Mouse (Mus musculus): ENCODE data around the gene Fkbp6.
A peak's percentile ranks its signal among the peaks of the same experiment; 100 is the strongest.

The Fkbp6 gene

GRCm38 (mm10) chr5:135349862-135350261 is at the start of gene Fkbp6:
Fkbp6 (minus strand) TSS chr5:135350044.
- DNase-seq (ENCODE audit: low read depth, low spot score), result no peak

- DNase-seq (ENCODE audit: low read depth, low spot score), result no peak
Measured at GRCm38 (mm10) chr5:135399382-135399781, 49.5 kb upstream of the Fkbp6 start.

GRCm38 (mm10) chr5:135395826-135396225 is 46.0 kb upstream of the Fkbp6 start:
- DNase-seq (ENCODE audit: low read depth, low spot score), result peak; percentile 84

GRCm38 (mm10) chr5:135394004-135394823 is 44.4 kb upstream of the Fkbp6 start, which contains the start of gene Pom121:
Pom121 (minus strand) TSS chr5:135394546.
- DNase-seq (ENCODE audit: low read depth, low spot score), result peak; percentile 93

- DNase-seq (ENCODE audit: low read depth, low spot score), result no peak
Measured at GRCm38 (mm10) chr5:135383771-135384170, 33.9 kb upstream of the Fkbp6 start.

GRCm38 (mm10) chr5:135382746-135383145 is 32.9 kb upstream of the Fkbp6 start:
- DNase-seq (ENCODE audit: low read depth, low spot score), result no peak

GRCm38 (mm10) chr5:135381356-135381925 is 31.6 kb upstream of the Fkbp6 start:
- no peak for DNase-seq (ENCODE audit: low read depth, low spot score)

- no peak for DNase-seq (ENCODE audit: low read depth, low spot score)
Measured at GRCm38 (mm10) chr5:135380681-135381080, 30.8 kb upstream of the Fkbp6 start.

- no peak for DNase-seq (ENCODE audit: low read depth, low spot score)
Measured at GRCm38 (mm10) chr5:135376341-135376740, 26.5 kb upstream of the Fkbp6 start.

- DNase-seq (ENCODE audit: low read depth, low spot score), result no peak
Measured at GRCm38 (mm10) chr5:135375167-135375566, 25.3 kb upstream of the Fkbp6 start.

GRCm38 (mm10) chr5:135373601-135374000 is 23.8 kb upstream of the Fkbp6 start:
- DNase-seq (ENCODE audit: low read depth, low spot score), result no peak

GRCm38 (mm10) chr5:135371195-135371594 is 21.4 kb upstream of the Fkbp6 start:
- DNase-seq (ENCODE audit: low read depth, low spot score), result no peak

- peak; percentile 97 for DNase-seq (ENCODE audit: low read depth, low spot score)
Measured at GRCm38 (mm10) chr5:135369787-135370654, 20.2 kb upstream of the Fkbp6 start, which contains the start of gene Nsun5. Nsun5 (plus strand) TSS chr5:135369953.

- peak; percentile 69 for DNase-seq (ENCODE audit: low read depth, low spot score)
Measured at GRCm38 (mm10) chr5:135369196-135369595, 19.4 kb upstream of the Fkbp6 start.

GRCm38 (mm10) chr5:135368312-135368711 is 18.5 kb upstream of the Fkbp6 start:
- DNase-seq (ENCODE audit: low read depth, low spot score), result peak; percentile 13

GRCm38 (mm10) chr5:135367841-135368240 is 18.0 kb upstream of the Fkbp6 start:
- peak; percentile 34 for DNase-seq (ENCODE audit: low read depth, low spot score)

GRCm38 (mm10) chr5:135363540-135363939 is 13.7 kb upstream of the Fkbp6 start:
- DNase-seq (ENCODE audit: low read depth, low spot score), result no peak

GRCm38 (mm10) chr5:135362572-135362971 is 12.7 kb upstream of the Fkbp6 start:
- no peak for DNase-seq (ENCODE audit: low read depth, low spot score)

GRCm38 (mm10) chr5:135359772-135360171 is 9.9 kb upstream of the Fkbp6 start:
- no peak for DNase-seq (ENCODE audit: low read depth, low spot score)

GRCm38 (mm10) chr5:135357556-135357955 is 7.7 kb upstream of the Fkbp6 start:
- no peak for DNase-seq (ENCODE audit: low read depth, low spot score)

- DNase-seq (ENCODE audit: low read depth, low spot score), result no peak
Measured at GRCm38 (mm10) chr5:135356090-135356489, 6.2 kb upstream of the Fkbp6 start.

GRCm38 (mm10) chr5:135353564-135353963 is 3.7 kb upstream of the Fkbp6 start:
- peak; percentile 44 for DNase-seq (ENCODE audit: low read depth, low spot score)
